Comparison of ENCODE assay signal across 8 mouse cellular contexts in genomic region chr9:56075901-56076620, GRCm38 (mm10). TPM values are rescaled to one million over a fixed set of nuclear protein-coding genes. Genes with fewer than 3 reads are reported as not detected.
DNase-seq lines count a peak whose midpoint lies in the region; ATAC-seq and TF ChIP-seq lines count a peak whose summit lies in the region.

No protein-coding gene starts in this region.

- H3K4me3 ChIP-seq in heart, postnatal 0 days (ENCODE audit: low read depth, low read length), result no peak overlapping the region
- H3K4me3 ChIP-seq in thymus, adult 2 months (ENCODE audit: control insufficient read depth, insufficient read depth, low read length), result no peak overlapping the region

- 29% methylated on average over 7 of the region's 7 CpGs for WGBS in heart, postnatal 0 days
- WGBS in thymus, adult 2 months, result 14% methylated on average over 7 of the region's 7 CpGs

- TF ChIP-seq EP300 in heart, postnatal 0 days (IDR thresholded peaks at IDR 0.05; ENCODE audit: low read depth), result no peak

- no peak for TF ChIP-seq CTCF in heart, postnatal 0 days (IDR thresholded peaks at IDR 0.05; ENCODE audit: low read depth)
- no peak for TF ChIP-seq CTCF in thymus, adult 2 months (IDR thresholded peaks at IDR 0.05; ENCODE audit: borderline replicate concordance, control insufficient read depth, extremely low read depth, insufficient read depth, low read length, poor library complexity)

- no peak overlapping the region for H3K9ac ChIP-seq in heart, postnatal 0 days (replicated peaks; ENCODE audit: low read depth, low read length)

- peak; percentile 79 for DNase-seq in CD4-positive, CD25-positive, alpha-beta regulatory T cell, adult 2 months (ENCODE audit: low read depth, low spot score)
- peak; percentile 57 for DNase-seq in heart, postnatal 0 days (ENCODE audit: low spot score)
- peak; percentile 49 to 54 for DNase-seq in kidney, postnatal 25 days
- peak; percentile 30 for DNase-seq in mesoderm, embryonic 11.5 days (ENCODE audit: low read depth, low spot score)
- peak; percentile 67 for DNase-seq in thymus, adult 2 months
- no peak for DNase-seq in urinary bladder, postnatal 10 days (ENCODE audit: low spot score)
- no peak for DNase-seq in ovary, postnatal 36 days (ENCODE audit: low spot score)

- no peak for TF ChIP-seq POLR2A in thymus, adult 2 months (IDR thresholded peaks at IDR 0.05; ENCODE audit: control insufficient read depth, extremely low read depth, insufficient read depth, low read length, poor library complexity)

- peak overlapping the region; percentile 69 for H3K27ac ChIP-seq in heart, postnatal 0 days (ENCODE audit: low read depth)
- H3K27ac ChIP-seq in thymus, adult 2 months (ENCODE audit: control insufficient read depth, insufficient read depth, low read length), result peak overlapping the region; percentile 95

- ATAC-seq in common myeloid progenitor, adult 5-6 weeks (replicated peaks; ENCODE audit: low read depth, poor library complexity, severe bottlenecking), result peak; percentile 71
- ATAC-seq in heart, postnatal 0 days (ENCODE audit: insufficient read depth, low read depth), result peak; percentile 30; the same call in 1 of the 2 replicates

- H3K4me1 ChIP-seq in heart, postnatal 0 days (ENCODE audit: control insufficient read depth, insufficient read depth), result peaks cover 5% of the 10 kb centered on the region
- H3K4me1 ChIP-seq in thymus, adult 2 months (replicated peaks; ENCODE audit: control insufficient read depth, insufficient read depth, low read length), result peaks cover 27% of the 10 kb centered on the region

- no peaks in the 10 kb centered on the region for H3K36me3 ChIP-seq in heart, postnatal 0 days (replicated peaks; ENCODE audit: control insufficient read depth, insufficient read depth, low read length)
- H3K36me3 ChIP-seq in thymus, adult 2 months (ENCODE audit: control insufficient read depth, insufficient read depth, low read length), result no peaks in the 10 kb centered on the region

- no peaks in the 10 kb centered on the region for H3K9me3 ChIP-seq in heart, postnatal 0 days (replicated peaks; ENCODE audit: control insufficient read depth, low read length)

- H3K4me2 ChIP-seq in heart, postnatal 0 days (ENCODE audit: low read depth, low read length), result no peak overlapping the region

- no peaks in the 10 kb centered on the region for H3K27me3 ChIP-seq in heart, postnatal 0 days (ENCODE audit: control insufficient read depth, insufficient read depth, low read length)
- no peaks in the 10 kb centered on the region for H3K27me3 ChIP-seq in thymus, adult 2 months (ENCODE audit: control insufficient read depth, insufficient read depth, low read length)

RNA-seq across cellular contexts. Expression of gene Pstpip1, which starts 13.7 kb away (rescaled TPM):
- total RNA-seq in common myeloid progenitor, adult 5-6 weeks (2017), result 37.1 and 64.6 TPM in 2 replicates
- total RNA-seq in heart, postnatal 0 days (2014; rRNA removed; ENCODE audit: low replicate concordance), result 2.9 and 3.5 TPM in 2 replicates
- polyA plus RNA-seq in heart, postnatal 0 days (2015; fragmentation: Nextera tagmentation; extraction: Ambion mirVana), result 1.1 and 1.4 TPM in 2 replicates
- polyA plus RNA-seq in thymus, adult 2 months (2012; rRNA removed), result 184 and 196 TPM in 2 replicates

RNA-seq across cellular contexts. Expression of gene Rcn2, which starts 34.4 kb away (rescaled TPM):
- 61.2 and 66.6 TPM in 2 replicates for total RNA-seq in common myeloid progenitor, adult 5-6 weeks (2017)
- total RNA-seq in heart, postnatal 0 days (2014; rRNA removed; ENCODE audit: low replicate concordance), result 37.9 and 42.6 TPM in 2 replicates
- polyA plus RNA-seq in heart, postnatal 0 days (2015; fragmentation: Nextera tagmentation; extraction: Ambion mirVana), result 88.6 and 91.7 TPM in 2 replicates
- polyA plus RNA-seq in thymus, adult 2 months (2012; rRNA removed), result 47.3 and 53.5 TPM in 2 replicates

Comparison
In these comparisons a context has a peak if more than half of its experiments do, and no peak if none do; other contexts are left out.
1. DNase-seq: peak in CD4-positive, CD25-positive, alpha-beta regulatory T cell, adult 2 months (single experiment), heart, postnatal 0 days (single experiment), kidney, postnatal 25 days (2 of 2), mesoderm, embryonic 11.5 days (single experiment) and thymus, adult 2 months (single experiment); none in urinary bladder, postnatal 10 days (single experiment) and ovary, postnatal 36 days (single experiment).